Mouse (Mus musculus): ENCODE measurements around the gene Rpl13a. TPM values are rescaled to one million over a fixed set of nuclear protein-coding genes. Genes with fewer than 3 reads are reported as not detected.
"Not testable (repeated sequence)": the region's sequence is repeated elsewhere in the genome, so short reads cannot be mapped to it uniquely, and the experiment has no call there.

Rpl13a gene
- total RNA-seq, 2 experiments from 2014 or later = 630 to 639 TPM

GRCm38 (mm10) chr7:45100046-45100445 lies 28.5 kb downstream of the Rpl13a start:
- intact Hi-C loops (cut with DNase I) = no loop called here
- DNase-seq (ENCODE audit: low spot score in 2 of 2) = no peak

- DNase-seq (ENCODE audit: low spot score in 2 of 2) = no peak
- intact Hi-C loops (cut with DNase I) = no loop called here
Measured at GRCm38 (mm10) chr7:45098541-45099240, 29.9 kb downstream of the Rpl13a start.

GRCm38 (mm10) chr7:45097479-45097878 lies 31.1 kb downstream of the Rpl13a start:
- DNase-seq (ENCODE audit: low spot score in 2 of 2) = no peak
- intact Hi-C loops (cut with DNase I) = no loop called here

GRCm38 (mm10) chr7:45095965-45096364 lies 32.6 kb downstream of the Rpl13a start:
- intact Hi-C loops (cut with DNase I); DNase-seq (ENCODE audit: low spot score in 2 of 2): not testable (repeated sequence)

GRCm38 (mm10) chr7:45095367-45095766 lies 33.2 kb downstream of the Rpl13a start:
- DNase-seq (ENCODE audit: low spot score in 2 of 2) = no peak
- intact Hi-C loops (cut with DNase I) = no loop called here

GRCm38 (mm10) chr7:45094121-45094520 lies 34.4 kb downstream of the Rpl13a start:
- intact Hi-C loops (cut with DNase I) = no loop called here
- no peak for DNase-seq (ENCODE audit: low spot score in 2 of 2)

GRCm38 (mm10) chr7:45093516-45093905 lies 35.0 kb downstream of the Rpl13a start:
- no peak for DNase-seq (ENCODE audit: low spot score in 2 of 2)
- intact Hi-C loops (cut with DNase I) = no loop called here

GRCm38 (mm10) chr7:45092828-45093515 lies 35.6 kb downstream of the Rpl13a start:
- no peak for DNase-seq (ENCODE audit: low spot score in 2 of 2)
- intact Hi-C loops (cut with DNase I) = no loop called here

- intact Hi-C loops (cut with DNase I) = no loop called here
- DNase-seq (ENCODE audit: low spot score in 2 of 2) = peak in 1 of 2 experiments; percentile 33
Measured at GRCm38 (mm10) chr7:45092048-45092447, 36.5 kb downstream of the Rpl13a start, which contains the start of gene Rcn3. Rcn3 (minus strand) TSS chr7:45092221.

GRCm38 (mm10) chr7:45091001-45091990 lies 37.3 kb downstream of the Rpl13a start:
- no peak for DNase-seq (ENCODE audit: low spot score in 2 of 2)
- intact Hi-C loops (cut with DNase I) = no loop called here

GRCm38 (mm10) chr7:45090251-45090977 lies 38.1 kb downstream of the Rpl13a start:
- intact Hi-C loops (cut with DNase I) = no loop called here
- DNase-seq (ENCODE audit: low spot score in 2 of 2) = no peak

GRCm38 (mm10) chr7:45088597-45088996 lies 40.0 kb downstream of the Rpl13a start:
- no peak for DNase-seq (ENCODE audit: low spot score in 2 of 2)
- intact Hi-C loops (cut with DNase I) = no loop called here

GRCm38 (mm10) chr7:45086084-45086483 lies 42.5 kb downstream of the Rpl13a start:
- intact Hi-C loops (cut with DNase I) = no loop called here
- DNase-seq (ENCODE audit: low spot score in 2 of 2) = no peak

GRCm38 (mm10) chr7:45083300-45083890 lies 45.2 kb downstream of the Rpl13a start:
- intact Hi-C loops (cut with DNase I) = no loop called here
- DNase-seq (ENCODE audit: low spot score in 2 of 2) = no peak

- intact Hi-C loops (cut with DNase I) = no loop called here
- DNase-seq (ENCODE audit: low spot score in 2 of 2) = peak in 1 of 2 experiments; percentile 24
Measured at GRCm38 (mm10) chr7:45082401-45083299, 45.9 kb downstream of the Rpl13a start.

- DNase-seq (ENCODE audit: low spot score in 2 of 2) = no peak
- intact Hi-C loops (cut with DNase I) = loop anchor here (2.0 kb wide), 1 partner anchor 48 kb away; the partner anchor contains the start of gene Rpl13a
Measured at GRCm38 (mm10) chr7:45081016-45081415, 47.5 kb downstream of the Rpl13a start.

GRCm38 (mm10) chr7:45079856-45080255 lies 48.7 kb downstream of the Rpl13a start:
- DNase-seq (ENCODE audit: low spot score in 2 of 2) = peak; percentile 87 to 91
- intact Hi-C loops (cut with DNase I) = loop anchor here (1.0 to 2.0 kb wide), 2 partner anchors 49 to 56 kb away; partner anchors contain the start of genes Flt3l, Gm45713 and Rpl13a

- intact Hi-C loops (cut with DNase I) = no loop called here
- DNase-seq (ENCODE audit: low spot score in 2 of 2) = peak; percentile 63
Measured at GRCm38 (mm10) chr7:45078513-45078912, 50.0 kb downstream of the Rpl13a start.
